Mouse (Mus musculus) olfactory bulb, adult 2 months (tissue): ENCODE results near the gene Muc1. TPM values are rescaled to one million over a fixed set of nuclear protein-coding genes. Genes with fewer than 3 reads are reported as not detected.
"Not testable (repeated sequence)": the region's sequence is repeated elsewhere in the genome, so short reads cannot be mapped to it uniquely, and the experiment has no call there.

Experiments
- H3K27ac ChIP-seq: fragments of 200-500 bp; 2 replicates; pipeline ENCODE4 v1.5.1; 2012; ENCODE audit warnings: low read depth, low read length; ENCODE audit not compliant: insufficient read depth
- H3K4me1 ChIP-seq: fragments of 200-500 bp; 2 replicates; pipeline ENCODE4 v1.6.1; 2012; ENCODE audit warnings: low read length; ENCODE audit not compliant: control insufficient read depth, insufficient read depth
- H3K4me3 ChIP-seq: fragments of 200-500 bp; 2 replicates; pipeline ENCODE4 v1.5.1; 2012; ENCODE audit warnings: mild to moderate bottlenecking, low read depth, low read length, moderate library complexity; ENCODE audit not compliant: insufficient read depth
- CTCF ChIP-seq: fragments of 200-500 bp; IDR thresholded peaks from 2 replicates; pipeline ENCODE4 v1.5.1; 2012; ENCODE audit warnings: low read depth, mild to moderate bottlenecking, low read length, moderate library complexity; ENCODE audit not compliant: insufficient read depth
- POLR2A ChIP-seq: fragments of 200-500 bp; IDR thresholded peaks from 2 replicates; pipeline ENCODE4 v1.6.1; 2012; ENCODE audit warnings: mild to moderate bottlenecking, low read depth, low read length, moderate library complexity; ENCODE audit not compliant: insufficient read depth
- WGBS: fragments of 180-500 bp; shearing (Covaris S2); methylation state at CpG from one replicate; pipeline ENCODE4 v1.1.7; 2018; 5-methylcytosine and 5-hydroxymethylcytosine counted together
- polyA plus RNA-seq: library from polyadenylated mRNA; stranded (reverse); fragments of >200 nt; gene quantifications from 2 replicates; pipeline ENCODE4 v1.2.4, GENCODE M21; 2012; ENCODE audit warnings: low replicate concordance; ENCODE audit not compliant: missing spikeins, insufficient read depth, insufficient read length

The Muc1 gene
- polyA plus RNA-seq, 1 experiment: not detected

DNA sequence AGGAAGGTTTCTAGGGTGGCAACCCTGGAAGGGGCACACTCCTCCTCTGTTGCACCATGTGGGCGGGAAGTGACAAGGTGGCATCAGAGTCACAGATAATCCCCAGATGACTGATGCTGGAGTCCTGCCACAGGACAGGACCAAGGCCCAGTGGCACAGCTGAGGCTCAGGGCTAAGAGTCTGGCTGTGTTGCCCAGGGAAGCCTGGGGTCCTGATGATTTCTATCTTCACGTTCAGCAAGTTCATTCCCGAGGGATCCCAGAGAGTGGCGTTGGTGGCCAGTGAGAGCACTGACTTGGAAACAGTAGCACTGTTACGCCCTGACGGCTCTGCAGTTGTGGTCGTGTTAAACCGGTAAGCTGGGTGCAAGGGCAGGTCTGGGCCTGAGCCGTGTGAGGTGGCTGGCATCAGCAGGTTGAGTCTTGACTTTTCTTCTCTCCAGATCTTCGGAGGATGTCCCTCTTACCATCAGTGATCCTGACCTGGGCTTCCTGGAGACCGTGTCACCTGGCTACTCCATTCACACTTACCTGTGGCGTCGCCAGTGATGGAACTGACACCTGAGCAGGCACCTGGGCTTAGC is 20.7 kb upstream of the Muc1 start:
- 90% methylated on average over 13 of the region's 13 CpGs for WGBS
- Histone ChIP-seq H3K4me1 (no peaks in the 10 kb centered on the region), H3K4me3 (no peak overlapping the region), H3K27ac (no peak overlapping the region)
- no peak for TF ChIP-seq CTCF
- TF ChIP-seq POLR2A: no peak

DNA sequence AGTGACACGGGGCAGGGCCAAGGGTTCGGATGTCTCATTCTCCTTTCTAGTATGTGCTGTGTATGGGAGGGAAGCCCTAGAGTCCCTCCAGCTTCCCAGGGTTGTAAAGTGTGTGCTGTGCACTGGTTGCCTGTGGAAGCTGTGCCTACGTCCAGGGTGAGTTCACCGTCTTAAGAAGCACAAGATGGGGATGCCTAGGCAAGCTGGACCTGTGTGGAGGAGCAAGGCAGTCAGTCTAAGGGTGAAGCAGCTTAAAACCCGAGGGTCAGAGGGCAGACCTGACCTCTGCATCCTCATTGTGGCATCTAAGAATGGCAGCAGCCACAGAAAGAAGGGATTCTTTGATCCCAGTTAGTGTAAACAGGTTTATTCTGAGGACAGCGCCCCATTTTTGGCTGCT is 20.1 kb upstream of the Muc1 start:
- H3K4me1 ChIP-seq: no peaks in the 10 kb centered on the region
- H3K4me3 ChIP-seq: no peak overlapping the region
- WGBS: 86% methylated on average over 6 of the region's 6 CpGs
- TF ChIP-seq CTCF (no peak), POLR2A (no peak)
- H3K27ac ChIP-seq: no peak overlapping the region

DNA sequence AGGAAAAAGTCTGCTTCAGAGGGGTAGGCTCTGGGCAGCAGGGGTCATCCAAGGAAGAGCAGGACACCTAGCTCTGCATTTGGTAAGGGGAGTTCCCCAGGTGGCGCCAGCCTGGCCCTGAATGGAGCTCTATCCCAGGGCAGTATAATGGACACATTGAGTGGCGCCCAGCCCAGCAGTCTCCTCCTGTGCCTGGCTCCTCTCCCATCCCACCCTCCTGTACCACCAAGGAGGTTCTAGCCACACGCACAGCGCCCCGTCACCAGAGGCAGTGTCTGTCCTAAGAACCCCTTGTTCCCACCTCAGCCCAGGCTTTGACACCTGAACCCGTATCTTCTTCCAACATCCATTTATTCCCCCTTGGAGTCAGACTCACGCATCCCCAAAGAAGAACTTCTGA is 19.1 kb upstream of the Muc1 start:
- Histone ChIP-seq H3K4me1 (no peaks in the 10 kb centered on the region), H3K4me3 (no peak overlapping the region), H3K27ac (no peak overlapping the region)
- no peak for TF ChIP-seq POLR2A
- TF ChIP-seq CTCF: no peak
- WGBS: 88% methylated on average over 7 of the region's 7 CpGs

DNA sequence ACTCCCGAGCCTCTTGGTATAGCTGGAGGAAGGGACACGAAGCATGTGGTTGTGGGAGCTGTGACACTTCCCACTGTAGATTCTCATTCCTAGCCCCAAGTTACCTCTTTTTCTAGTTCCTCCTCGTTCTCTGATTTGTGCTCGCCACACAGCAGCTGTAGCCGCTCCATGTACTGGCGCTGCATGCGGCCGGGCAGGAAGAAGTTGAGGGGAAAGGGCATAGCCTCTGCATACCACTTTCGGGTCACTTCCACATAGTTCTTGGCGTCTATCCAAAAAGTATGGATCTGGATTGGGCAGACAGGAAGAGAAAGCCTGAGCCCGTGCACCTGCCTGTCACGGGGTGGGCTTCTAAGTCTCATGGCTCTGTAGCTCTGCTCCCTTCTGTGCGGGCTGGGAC is 18.7 kb upstream of the Muc1 start:
- H3K27ac ChIP-seq: no peak overlapping the region
- TF ChIP-seq POLR2A (no peak), CTCF (no peak)
- peaks cover 2% of the 10 kb centered on the region for H3K4me1 ChIP-seq
- no peak overlapping the region for H3K4me3 ChIP-seq
- WGBS: 78% methylated on average over 13 of the region's 13 CpGs

DNA sequence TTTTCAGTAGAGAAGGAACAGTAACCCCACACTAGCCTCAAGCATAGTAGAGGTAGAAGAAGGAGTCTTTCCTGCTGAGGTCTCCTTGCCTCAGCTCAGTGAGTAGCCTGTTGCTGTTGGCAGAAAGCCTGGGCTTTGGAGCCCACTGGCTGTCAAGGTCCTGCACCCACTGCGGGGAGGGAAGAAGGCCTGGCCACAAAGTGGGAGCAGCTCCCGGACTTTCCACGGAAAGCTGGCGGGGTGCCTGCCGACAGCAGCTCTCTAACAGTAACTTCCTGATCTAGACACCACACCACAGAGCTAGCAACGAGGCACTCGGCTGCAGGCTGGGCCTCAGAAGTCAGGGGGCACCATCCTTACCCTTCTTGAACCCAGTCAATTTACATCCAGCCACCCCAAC is 18.1 kb upstream of the Muc1 start:
- peaks cover 8% of the 10 kb centered on the region for H3K4me1 ChIP-seq
- H3K4me3 ChIP-seq: no peak overlapping the region
- 50% methylated on average over 7 of the region's 7 CpGs for WGBS
- TF ChIP-seq CTCF (no peak), POLR2A (no peak)
- H3K27ac ChIP-seq: no peak overlapping the region

DNA sequence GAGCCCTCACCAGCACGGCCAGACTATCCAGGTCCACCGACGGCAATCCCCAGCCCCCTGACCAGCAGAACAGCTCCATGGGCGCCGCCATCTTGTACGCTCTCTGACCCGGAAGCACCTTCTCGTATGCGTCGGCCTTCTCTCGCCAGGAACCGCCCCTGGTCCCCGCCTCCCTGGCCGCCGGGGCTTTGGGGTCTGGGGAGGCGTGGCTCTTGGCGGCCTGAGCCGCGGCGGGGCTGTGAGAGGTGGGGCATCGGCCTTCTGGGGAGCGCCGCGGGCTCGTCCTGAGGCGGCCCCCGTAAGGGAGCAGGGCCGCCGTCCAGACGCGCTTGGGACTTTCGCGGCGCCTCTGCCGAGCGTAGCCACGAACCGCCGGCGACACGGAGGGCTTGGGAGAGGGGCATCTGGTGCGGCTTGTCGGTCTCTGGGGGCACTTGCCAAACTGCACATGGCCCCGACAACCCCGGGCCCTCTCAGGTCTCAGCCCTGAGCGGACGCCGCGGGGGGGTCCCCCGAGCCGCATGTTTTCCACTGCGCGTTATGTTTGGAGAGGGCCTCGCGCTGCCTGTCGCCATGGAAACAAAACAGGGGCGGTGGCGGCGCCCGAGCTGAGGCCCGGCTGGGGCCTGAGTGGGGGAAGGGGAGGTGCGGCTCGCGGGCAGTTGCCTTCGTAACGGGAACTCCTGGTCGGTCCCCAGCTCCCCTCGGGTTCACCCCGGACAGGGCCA is 14.9 kb upstream of the Muc1 start:
- TF ChIP-seq POLR2A (peak; percentile 52), CTCF (no peak)
- peak overlapping the region; percentile 76 for H3K4me3 ChIP-seq
- H3K4me1 ChIP-seq: peaks cover 9% of the 10 kb centered on the region
- H3K27ac ChIP-seq: peak overlapping the region; percentile 48
- under 1% methylated on average over 69 of the region's 69 CpGs for WGBS

DNA sequence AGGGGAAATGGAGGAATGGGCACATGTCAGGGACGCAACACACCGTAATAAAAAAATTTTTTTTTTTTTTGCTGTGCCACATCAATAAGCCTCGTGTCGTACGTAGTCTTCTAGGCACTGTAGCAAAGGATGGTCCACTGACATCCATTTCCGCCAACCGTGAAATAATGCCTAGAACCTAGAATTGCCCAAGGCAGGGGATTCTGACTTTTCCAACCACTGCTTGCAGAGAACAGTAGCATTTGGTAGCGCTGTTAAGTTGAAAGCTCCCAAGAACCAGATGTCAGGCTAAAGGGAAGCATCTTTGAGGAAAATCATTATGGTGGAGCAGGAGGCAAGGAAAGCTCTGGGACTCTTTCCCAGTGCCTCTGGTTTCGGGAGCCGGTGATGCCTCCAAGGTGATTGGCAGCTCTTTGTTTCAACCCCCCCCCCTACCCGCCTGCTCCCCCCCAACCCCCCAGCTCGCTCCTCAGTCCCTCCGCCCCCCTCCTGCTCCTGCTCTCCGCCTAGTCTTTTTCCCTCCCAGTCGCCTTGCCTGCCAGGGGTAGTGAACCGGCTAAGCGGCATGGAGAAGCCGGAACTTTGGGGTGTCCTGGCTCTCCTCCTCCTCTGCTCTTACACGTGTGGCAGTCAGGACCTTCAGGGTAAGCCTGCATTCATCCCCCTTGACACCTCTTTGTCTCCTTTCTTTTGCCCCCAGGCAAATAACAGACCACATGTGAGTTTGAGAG is 14.0 kb upstream of the Muc1 start, which contains the start of gene Thbs3:
Thbs3 (plus strand) TSS at position 500 of the 731 bp plus-strand sequence.
- peak within 1 kb of the TSS; percentile 76 for H3K4me3 ChIP-seq
- peaks cover 9% of the 10 kb centered on the region for H3K4me1 ChIP-seq
- TF ChIP-seq POLR2A (no peak), CTCF (no peak)
- peak within 1 kb of the TSS; percentile 48 for H3K27ac ChIP-seq
- WGBS: 1% methylated on average over 19 of the region's 19 CpGs

DNA sequence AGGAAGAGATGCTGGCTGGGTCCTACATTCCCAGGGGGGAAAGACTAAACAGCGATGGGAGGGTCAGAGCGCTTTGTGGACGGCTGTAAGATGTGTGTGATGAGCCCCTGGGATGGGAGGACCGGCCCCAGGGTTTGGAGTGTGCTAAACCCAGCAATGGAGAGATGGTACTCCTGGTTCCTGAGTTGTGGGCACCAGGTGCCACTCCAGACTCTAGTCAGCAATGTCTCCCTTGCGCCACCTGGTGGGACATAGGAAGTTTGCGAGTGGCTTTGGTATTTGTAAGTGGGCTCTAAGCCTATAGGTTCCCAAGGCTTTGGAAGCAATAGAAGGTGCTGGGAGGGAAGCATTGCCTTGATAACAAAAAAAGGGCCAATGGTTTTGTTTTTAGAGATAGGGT is 13.0 kb upstream of the Muc1 start:
- Histone ChIP-seq H3K4me1 (peaks cover 9% of the 10 kb centered on the region), H3K4me3 (no peak overlapping the region), H3K27ac (no peak overlapping the region)
- TF ChIP-seq CTCF: peak; percentile 42; the same call in 1 of the 2 replicates
- TF ChIP-seq POLR2A: no peak
- WGBS: 1% methylated on average over 6 of the region's 6 CpGs

DNA sequence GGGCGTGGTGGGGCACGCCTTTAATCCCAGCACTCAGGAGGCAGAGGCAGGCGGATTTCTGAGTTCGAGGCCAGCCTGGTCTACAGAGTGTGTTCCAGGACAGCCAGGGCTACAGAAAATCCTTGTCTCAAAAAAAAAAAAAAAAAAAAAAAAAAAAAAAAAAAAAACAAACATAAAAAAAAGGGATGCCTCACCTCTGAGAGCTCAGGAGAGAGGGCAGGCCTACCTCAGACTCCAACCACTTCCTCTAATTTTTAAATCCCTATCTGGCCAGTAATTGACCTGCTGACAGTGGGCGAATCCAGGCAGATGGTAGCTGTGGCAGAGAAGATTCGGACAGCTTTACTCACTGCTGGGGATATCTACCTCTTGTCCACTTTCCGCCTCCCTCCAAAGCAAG is 12.4 kb upstream of the Muc1 start:
- not testable (repeated sequence) for H3K27ac ChIP-seq, H3K4me3 ChIP-seq, H3K4me1 ChIP-seq
- 61% methylated on average over 7 of the region's 7 CpGs for WGBS
